Mouse (Mus musculus): ENCODE measurements around the gene Fndc4.

Gene Fndc4

DNA sequence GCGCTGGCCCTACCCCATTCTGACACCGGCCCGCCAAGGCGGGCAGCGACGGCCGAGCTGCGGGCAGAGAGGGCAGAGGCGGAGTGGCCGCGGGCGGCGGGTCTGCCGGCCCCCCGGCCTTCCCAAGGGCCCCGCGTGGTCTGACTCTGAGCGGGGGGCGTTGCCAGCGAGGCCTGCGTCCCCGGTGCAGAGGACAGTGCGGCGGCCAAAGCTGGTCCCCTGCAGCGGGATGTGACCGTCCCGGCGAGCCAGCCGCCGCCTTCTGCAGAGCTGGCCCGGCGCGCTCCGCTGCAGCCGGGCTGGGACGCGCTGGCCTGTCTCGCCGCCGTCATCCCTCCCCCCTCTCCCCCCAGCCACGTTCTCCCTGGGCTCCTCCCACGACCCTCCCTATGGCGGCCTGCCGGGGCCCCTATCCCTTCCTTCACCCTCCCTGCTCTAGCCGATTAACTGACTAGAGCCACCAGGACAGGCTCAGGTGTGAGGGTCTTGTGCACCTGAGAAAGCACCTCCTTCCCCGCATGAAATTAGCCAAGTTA is at the start of gene Fndc4:
TSS of gene Fndc4 (minus strand) at position 475 of the 536 bp plus-strand sequence.
- peak; percentile 67 for DNase-seq (ENCODE audit: low read depth, low spot score)

DNA sequence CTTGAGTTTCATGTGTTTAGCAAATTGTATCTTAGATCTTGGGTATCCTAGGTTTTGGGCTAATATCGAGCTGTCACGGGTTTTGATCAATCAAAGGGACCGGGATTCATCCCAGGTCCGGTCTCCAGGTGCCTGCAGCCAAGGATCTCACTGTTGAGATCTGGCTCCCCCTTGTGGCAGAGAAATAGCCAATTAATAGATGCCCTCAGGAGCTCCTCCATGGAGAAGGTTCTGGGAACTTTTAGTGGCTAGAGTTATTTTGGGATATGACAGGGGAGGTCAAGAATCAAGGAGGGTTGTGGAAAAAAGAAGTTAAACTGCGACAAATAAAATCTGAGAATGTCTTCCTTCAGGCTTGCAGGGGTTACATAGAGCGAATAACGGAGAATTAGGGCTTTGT is 32.4 kb upstream of the Fndc4 start:
- DNase-seq (ENCODE audit: low read depth, low spot score): peak; percentile 70

DNA sequence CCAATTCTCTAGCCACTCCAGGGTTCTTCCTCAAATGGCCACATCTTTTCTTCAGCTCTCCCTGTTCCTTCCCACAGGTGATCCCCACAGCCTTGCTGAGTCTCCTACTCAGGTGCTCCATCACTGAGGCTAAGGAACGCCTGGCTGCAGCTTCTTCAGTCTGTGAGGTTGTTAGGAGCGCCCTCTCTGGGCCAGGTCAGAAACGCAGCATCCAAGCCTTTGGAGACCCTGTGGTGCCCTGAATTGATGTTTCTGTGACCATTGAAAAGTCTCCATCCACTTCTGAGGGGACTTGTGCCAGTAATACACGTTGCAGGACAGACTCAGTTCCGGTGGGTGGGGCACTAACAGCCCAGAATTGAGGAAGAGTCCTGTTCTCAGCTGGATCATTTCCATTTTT is 31.0 kb upstream of the Fndc4 start:
- no peak for DNase-seq (ENCODE audit: low read depth, low spot score)

DNA sequence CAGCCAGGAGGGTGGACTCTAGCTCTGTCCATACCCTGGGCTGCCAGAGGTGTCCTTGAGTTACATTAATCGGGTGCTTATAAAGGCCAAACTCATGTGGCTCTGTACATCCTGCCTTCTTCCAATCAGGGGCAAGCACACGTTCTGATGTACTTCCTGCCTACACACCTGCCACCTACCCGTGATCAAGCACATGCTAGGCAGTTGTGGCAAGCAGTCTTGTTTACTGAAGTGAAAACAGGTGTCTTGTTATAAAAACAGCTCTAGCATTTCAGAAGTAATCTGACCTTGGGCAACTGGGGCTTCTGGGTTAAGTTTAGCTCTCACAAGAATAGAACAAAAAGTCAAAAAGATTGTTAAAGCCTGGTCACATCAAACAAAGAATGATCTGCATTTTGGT is 28.2 kb upstream of the Fndc4 start:
- DNase-seq (ENCODE audit: low read depth, low spot score): no peak

DNA sequence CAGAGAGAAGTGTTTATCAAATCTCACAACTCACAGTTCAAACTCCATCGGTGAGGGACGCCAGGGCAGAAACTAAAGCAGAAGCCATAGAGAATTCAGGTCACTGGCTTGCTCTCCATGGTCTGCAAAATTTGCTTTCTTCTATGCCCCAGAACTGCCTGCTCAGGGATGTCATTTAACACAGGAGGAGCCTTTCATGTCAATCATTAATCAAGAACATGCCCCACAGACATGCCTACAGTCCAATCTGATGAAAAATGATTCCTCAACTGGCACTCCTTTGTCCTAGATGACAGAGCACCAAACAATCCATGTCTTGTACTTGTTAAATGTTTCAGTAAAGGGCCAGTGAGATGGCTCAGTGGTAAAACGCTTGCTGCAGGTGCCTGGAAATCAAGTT is 26.9 kb upstream of the Fndc4 start:
- DNase-seq (ENCODE audit: low read depth, low spot score): no peak

DNA sequence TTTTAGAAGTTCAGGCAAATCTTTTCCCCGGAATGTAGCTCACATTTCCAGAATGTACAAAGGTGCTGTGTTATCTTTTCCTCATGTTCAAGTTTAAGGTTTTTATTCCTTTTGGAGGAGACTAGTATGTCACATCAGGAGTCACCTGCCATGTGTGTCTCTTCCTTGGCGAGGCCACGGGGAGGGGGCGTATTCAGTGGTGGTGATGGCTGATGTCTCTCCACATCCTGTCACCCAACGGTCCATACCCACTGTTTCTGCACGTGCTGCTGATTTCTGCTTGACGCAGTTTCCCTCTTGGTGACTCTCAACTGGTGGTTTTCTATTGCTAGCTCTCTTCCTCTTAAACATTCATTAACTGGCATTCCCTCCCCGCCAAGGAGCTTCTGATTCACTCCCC is 16.9 kb upstream of the Fndc4 start:
- no peak for DNase-seq (ENCODE audit: low read depth, low spot score)

DNA sequence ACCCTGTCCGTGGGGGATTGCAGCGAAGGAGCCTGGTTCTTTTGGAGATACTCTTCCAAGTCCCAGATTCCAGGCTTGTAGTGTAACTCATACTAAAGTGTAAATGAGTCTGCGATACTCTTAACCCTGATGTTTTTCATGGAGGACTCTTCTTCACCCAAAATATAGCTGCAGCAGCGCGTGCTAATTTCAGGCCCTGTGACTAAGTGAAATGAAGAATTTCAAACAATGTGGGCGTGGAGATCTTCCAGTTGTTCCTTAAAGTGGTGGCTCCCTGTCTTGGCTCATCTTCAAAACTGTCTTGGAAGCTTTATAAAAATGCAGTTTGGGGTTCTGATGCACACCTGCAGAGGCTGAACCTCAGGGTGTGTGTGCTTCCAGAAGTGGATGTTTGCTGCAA is 7.2 kb upstream of the Fndc4 start:
- no peak for DNase-seq (ENCODE audit: low read depth, low spot score)

DNA sequence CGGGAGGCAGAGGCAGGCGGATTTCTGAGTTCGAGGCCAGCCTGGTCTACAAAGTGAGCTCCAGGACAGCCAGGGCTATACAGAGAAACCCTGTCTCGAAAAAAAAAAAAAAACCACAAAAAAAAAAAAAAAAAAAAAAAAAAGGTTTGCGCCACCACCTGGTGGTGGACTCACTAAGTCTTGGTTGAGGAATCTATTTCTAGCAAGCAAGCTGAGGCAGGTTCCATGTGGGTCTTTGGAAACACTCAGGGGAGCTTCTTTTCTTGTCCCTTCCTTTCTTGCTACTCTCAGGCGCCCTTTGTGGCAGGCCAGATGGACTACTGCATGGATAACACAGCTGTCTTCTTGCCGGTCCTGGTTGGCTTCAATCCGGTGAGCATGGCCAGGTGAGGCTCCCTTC is 6.0 kb upstream of the Fndc4 start:
- DNase-seq (ENCODE audit: low read depth, low spot score): no peak

DNA sequence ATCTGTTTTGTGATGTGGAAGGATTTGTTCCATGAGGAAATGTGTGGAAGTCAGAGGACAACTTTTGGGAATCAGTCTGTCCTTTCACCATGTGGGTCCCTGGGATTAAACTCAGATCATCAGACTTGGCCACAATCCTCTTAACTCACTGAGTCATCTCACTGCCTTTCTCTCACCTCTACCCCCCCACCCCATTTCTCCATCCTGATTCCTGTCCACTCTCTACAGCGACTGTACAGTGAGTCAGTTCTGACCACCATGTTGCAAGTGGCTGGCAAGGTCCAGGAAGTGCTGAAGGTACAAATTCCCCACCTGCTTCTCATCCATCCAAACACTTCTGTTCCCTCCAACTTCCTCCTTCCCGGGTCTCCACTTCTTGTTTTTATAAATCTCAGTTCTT is 2.6 kb upstream of the Fndc4 start:
- DNase-seq (ENCODE audit: low read depth, low spot score): no peak

DNA sequence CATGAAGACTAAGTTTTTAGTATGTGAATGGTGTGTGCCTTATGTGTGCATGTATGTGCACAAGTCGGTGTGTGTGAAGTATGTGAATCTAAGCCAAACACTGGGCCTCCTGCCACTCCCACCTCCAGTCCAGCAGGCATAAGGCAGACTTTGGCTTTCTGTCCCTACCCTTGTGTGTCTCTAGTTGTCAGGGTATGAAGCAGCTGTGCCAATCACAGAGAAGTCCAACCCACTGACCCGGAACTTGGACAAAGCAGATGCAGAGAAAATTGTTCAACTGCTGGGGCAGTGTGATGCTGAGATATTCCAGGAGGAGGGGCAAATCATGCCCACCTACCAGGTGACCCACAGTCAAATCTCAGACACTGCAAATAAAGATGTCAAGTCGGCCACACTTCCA is 2.1 kb upstream of the Fndc4 start:
- no peak for DNase-seq (ENCODE audit: low read depth, low spot score)

DNA sequence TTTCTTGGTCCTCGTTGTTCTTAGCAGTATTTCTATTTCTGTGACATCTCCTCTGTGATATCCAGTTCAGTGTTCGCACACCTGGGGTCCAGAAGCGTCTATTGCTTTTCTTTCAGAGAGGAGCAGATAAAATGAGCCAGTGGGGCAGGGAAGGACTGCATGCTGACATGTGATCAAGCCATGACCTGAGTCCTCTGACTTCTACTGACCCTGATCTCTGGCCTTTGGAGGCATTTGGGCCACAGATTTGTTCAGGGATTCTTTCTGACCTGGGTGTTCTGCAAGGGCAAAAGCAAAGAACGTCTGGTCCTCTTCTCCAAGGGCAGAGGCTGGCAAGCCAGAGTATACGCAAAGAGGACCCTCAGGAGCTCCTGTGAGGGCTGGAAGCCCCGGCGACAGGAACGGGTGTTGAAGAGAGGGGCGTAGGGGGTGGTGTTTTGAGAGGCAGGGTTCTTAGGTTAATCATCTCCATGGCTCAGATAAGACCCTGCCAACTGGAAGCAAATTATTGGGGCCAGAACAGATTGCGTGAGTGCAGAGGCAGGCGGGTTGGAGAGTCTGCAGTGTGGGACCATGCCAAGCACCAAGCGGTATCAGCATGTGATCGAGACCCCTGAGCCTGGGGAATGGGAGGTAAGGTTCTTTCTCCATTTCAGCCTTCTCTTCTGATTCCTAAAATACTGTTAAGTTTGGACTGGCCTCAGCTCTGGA is 1.3 kb upstream of the Fndc4 start, which contains the start of gene Gckr:
TSS of gene Gckr (plus strand) at position 397 of the 711 bp plus-strand sequence.
- no peak for DNase-seq (ENCODE audit: low read depth, low spot score)

DNA sequence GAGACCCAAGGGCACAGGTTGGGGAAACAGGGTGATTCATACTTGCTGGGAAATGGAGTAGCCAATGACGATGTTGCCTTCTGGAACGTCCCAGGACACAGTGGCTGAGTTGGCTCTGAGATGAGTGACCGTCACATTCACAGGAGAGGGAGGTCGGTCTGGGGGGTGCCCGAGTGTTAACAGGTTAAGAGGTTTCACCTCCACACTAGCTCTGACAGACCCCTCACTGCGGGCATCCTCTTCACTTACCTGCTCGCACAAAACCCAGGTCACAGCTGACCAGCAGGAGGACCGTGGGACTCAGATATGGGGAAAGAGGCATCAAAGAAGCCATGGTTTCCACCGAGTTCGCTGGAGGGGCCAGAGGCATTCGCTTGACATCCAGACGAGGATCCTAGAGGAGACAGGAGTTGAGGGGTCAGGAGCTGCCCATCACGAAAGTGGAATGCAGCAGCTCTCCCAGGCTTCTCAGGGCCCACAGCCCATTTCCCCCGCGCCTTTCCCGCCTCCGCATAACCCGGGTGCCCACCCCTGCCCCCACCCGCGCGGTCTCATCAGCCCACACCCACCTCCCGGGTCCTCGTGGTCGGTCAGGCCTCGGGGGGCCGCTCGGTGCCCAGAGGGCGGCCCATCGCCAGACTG is 795 bp downstream of the Fndc4 start:
- DNase-seq (ENCODE audit: low read depth, low spot score): peak; percentile 19

DNA sequence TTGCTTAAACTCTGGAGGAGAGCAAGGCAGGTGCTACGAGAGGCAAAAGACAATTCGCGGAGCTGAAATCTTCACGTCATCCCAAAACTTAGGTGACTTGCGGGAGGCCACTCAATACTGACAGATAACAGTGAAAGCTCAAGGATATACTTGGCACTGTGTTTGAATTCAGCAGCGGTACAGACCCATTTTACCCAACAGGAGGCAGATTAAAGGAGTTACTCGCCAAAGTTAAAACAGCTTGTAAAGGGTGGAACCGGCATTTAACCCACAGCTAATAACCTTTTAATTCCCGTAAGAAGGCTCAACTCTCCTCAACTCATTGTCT is 4.6 kb downstream of the Fndc4 start:
- DNase-seq (ENCODE audit: low read depth, low spot score): no peak

DNA sequence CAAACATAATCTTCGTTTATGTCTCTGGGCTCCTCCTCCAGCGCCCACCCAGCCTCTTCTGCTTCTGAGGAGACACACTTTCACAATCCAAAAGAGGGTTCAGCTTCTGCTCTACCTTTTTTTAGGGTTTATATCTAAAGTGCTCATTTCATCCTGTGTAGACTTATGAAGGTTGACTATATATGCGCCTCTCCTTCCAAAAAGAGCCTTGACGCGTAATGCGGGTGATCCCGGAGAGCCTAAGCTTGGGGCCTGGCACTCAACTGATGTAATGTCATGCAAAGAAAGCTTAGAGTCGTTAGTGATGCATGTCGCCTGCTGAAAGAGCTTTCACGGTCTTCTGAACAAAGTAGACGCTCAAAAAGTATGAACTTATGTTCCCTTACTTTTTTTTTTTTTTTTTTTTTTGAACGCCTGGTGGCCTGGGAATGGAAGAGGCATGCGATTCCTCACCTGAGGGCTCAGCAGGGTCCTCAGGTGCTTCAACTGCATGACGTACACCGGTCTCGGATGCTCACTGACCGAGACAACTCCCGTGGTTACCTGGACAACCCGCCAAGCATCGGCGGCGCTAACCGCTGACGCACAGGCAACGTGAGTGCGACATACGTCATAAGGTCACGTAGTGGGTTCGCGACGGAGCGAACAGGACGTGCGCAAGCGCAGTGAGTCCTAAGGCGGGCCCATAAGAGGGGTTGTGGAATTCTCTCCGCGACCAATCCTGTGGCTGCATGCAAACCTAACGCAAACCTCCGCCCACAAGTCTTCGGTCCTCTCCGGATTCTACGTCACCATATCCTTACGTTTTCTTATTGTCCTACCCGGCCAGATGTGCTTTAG is 5.1 kb downstream of the Fndc4 start, which contains the start of gene Ift172:
TSS of gene Ift172 (minus strand) at position 596 of the 840 bp plus-strand sequence.
- peak; percentile 100 for DNase-seq (ENCODE audit: low read depth, low spot score)

DNA sequence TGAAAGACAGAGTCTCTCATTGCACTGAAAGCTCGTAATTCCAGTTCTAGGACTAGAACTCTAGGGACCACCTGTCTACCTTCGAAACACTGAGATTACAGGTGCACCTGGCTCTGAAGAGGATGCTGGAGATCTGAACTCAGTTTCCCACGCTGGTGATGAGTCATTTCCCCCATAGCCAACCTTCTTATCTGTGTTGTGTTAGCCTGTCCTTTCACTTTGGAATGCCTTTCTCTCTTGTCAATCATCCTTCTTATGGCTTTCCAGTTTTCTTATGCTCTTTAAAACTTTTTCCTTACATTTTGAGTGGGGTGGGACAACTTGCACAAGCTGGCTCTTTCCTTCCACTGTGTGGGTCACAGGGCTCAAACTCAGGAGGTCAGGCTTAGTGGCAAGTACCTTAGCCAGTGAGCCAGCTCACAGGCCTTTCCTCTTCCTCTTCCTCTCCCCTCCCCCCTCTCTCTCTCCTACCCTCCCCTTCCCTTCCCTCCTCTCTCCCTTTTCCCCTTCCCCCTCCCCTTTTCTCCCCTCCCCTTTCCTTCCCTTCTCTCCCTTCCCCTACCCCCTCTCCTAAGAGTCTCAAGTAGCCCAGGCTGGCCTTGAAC is 6.2 kb downstream of the Fndc4 start:
- DNase-seq (ENCODE audit: low read depth, low spot score): no peak

DNA sequence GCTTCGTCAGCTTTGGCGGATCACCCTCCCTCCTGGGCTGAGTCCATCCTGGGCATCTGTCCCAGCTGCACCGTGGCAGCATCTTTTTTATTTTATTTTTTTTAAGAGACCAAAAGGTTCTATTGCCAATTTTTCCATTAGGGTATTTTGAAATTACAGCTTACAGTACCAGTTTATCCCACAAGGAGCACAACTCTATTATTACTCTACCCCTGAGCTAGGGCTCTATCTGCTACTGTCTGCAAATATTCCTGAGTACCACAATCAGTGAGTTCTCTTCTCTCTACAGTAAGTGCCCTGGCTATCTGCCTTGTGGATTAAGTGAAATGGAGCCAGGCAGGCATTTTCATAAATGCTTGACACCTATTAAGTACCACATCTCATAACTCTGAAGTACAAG is 7.2 kb downstream of the Fndc4 start:
- no peak for DNase-seq (ENCODE audit: low read depth, low spot score)

DNA sequence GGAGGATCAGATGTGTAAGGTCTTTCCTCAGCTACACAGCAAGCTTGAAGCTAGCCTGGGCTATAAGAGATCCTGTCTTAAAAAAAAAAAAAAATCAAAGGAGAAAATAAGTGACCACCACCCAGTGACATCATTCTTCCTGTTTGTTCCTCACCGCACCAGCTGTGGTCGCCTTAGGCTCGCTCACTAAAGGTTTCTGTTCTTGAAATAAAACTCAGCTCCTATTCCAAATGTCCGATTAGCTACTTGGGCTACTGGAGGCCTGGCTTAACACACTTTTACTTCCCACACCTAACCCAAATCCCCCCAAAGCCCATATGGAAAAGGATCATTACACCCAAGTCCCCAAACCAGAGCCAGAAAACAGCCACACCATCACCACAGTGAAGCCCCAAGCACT is 7.7 kb downstream of the Fndc4 start:
- no peak for DNase-seq (ENCODE audit: low read depth, low spot score)

DNA sequence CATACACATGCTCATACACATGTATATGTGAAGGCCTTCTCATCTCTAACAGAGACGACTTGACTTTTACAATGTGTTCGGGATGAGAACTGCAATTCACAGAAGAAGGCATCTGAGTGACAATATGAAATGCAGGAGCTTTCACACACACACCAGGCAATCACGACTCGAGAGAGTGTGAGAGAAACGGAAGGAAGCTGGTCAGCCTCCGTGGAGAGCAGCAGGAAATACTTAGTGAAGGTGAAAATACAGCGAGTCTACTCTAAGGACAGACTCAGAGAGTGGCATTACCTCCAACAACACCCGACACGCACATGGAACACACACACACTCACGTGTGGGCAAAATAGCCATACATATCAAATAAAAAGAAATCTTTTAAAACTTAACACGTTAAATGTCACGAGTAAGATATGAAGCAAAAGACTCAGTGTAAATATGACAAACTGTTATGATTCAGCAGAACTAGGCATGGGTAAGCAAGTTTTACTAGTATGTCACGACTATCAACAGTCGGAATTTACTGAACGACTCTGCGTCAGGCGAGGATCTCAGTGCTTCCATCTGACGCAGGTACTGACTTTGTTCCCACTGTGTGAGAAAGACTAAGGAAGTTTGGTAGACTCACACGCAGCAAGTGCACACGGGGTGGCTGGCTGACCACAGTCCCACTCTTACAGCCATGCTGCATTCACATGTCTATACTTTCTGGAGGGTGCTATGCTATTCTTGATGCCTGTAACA is 16.5 kb downstream of the Fndc4 start:
- DNase-seq (ENCODE audit: low read depth, low spot score): no peak

DNA sequence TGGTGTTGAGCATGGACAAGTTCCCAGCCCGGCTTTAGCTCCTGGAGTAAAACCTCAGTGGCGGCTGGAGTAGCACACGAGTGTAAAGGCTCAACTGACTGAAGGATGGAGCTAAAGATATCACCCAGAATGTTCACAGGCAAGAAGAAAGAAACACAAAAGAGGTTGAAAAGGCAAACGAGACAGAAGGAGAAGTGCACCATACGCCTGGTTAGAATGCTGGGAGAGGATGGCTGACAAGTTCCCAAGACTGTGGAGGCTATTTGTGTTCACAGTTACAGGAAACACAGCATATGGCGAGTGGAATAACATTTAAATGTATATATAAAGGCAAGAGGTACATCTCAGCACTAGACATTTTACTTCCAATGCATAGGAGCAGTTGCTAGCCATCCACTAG is 22.9 kb downstream of the Fndc4 start:
- DNase-seq (ENCODE audit: low read depth, low spot score): no peak

DNA sequence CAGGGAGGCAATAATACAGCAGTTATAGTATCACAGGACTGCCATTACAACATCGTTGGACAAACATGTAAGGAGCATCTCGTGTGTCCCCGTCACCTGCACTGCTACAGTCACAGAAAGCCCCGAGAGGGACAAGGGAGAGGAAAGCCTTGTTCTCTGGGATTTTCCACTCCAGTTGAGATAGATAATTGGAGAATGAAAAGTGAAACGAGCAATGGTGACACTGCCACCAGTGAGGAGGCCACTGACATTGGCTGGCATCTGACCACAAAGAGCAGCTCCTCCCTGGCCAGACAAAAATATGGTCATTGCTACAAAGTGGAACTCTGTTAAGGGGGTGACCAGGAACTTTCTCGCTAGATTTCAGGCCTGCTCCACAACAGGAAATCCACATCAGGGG is 28.2 kb downstream of the Fndc4 start:
- DNase-seq (ENCODE audit: low read depth, low spot score): no peak

DNA sequence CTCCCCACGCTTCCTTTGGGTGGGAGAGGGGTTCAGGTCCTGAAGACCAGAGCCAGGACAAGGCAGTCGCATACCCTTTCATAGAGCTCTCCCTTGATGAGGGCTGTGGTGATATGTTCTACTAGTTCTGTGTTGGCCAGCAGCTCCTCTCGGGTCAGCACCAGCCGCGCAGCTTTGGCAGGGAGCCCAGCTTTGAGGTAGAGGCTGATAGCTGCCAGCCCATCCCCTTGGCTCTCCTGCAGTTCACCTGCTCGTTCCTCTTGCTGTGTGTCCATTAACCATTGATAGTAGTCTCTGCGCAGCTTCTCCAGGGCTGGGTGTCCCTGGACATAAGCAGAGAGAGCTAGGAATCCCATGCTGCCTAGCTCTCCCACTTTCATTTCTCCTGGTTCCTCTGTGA is 29.8 kb downstream of the Fndc4 start:
- no peak for DNase-seq (ENCODE audit: low read depth, low spot score)

Measured in mesoderm, embryonic 11.5 days (tissue).